Mouse (Mus musculus) hindlimb bud, embryonic 11.5 days (tissue): Measurements from ENCODE around the gene Olfr1208.

Experiments used
- DNase-seq: peaks from one replicate; pipeline ENCODE4 v3.0.0-alpha.2; 2012; ENCODE audit warnings: low read depth, low spot score; ENCODE audit errors: extremely low spot score

Gene Olfr1208

GRCm38 (mm10) chr2:88902211-88902610 lies at the start of gene Olfr1208:
Olfr1208 (minus strand) TSS chr2:88902311.
- DNase-seq, result no peak

DNA sequence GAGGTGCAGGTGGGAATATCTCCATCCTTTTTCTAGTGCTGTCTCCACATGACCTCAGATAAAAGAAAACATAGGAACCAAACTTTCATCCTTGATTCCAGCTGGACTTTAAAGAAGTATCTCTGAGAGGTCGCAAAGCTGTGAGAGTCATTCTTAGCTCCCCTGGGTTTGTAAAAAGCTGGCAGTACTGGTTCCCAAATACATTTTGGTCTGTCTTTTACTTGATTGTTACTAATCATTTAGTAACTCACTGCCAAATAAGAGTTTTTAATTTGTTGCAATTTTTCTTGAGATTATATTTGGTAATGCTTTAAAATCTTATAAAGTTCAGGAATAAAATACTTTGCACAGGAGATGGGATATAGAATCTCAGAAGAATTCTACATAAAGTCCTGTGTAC lies 35.9 kb upstream of the Olfr1208 start, which contains the start of gene Olfr1211:
Olfr1211 (minus strand) TSS at position 101 of the 400 bp plus-strand sequence.
- DNase-seq, result no peak

DNA sequence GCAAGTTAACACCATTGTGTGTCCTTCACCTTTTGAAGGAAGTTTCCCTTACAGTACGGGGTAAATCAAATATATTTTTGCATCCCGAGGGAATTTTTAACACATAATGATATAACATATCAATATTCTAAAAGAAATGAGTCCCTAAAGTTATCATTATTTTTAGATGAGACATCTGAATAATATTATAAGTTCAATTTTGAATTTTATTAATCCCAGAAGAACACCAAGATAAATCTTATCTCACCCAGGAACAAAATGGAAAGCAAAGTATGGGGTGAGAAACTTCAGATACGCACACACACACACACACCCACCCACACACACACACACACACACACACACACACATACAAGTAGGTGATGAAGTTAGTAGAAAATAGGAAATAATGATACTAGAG lies 12.9 kb upstream of the Olfr1208 start, which contains the start of gene Olfr1209:
Olfr1209 (minus strand) TSS at position 101 of the 400 bp plus-strand sequence.
- no peak for DNase-seq

- no peak for DNase-seq
These were observed 39.2 kb downstream of the Olfr1208 start, which contains the start of gene Olfr1206 for GRCm38 (mm10) chr2:88862931-88863330. Olfr1206 (plus strand) TSS chr2:88863231.

DNA sequence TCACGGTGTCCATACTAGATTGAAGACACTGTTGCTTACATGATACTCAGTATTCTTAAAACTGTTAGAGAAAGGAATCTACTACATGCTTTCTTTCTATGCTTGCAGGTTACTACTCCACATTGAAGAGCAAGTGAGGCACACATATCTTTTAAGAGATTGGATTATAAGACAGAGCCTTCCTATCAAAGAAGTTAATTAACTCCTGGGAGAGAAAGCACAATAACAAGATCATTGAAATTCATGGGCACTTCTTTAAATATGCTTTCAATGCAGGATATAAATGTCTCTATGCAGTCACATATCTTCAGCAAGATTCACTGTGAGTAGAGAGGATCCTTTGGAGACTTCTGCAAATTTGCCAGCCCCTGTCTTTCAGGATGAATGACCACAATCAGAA lies 53.1 kb downstream of the Olfr1208 start, which contains the start of gene Olfr1204:
Olfr1204 (plus strand) TSS at position 301 of the 400 bp plus-strand sequence.
- DNase-seq, result no peak
